ENCODE assay signal across 11 mouse cellular contexts in the genomic region with DNA sequence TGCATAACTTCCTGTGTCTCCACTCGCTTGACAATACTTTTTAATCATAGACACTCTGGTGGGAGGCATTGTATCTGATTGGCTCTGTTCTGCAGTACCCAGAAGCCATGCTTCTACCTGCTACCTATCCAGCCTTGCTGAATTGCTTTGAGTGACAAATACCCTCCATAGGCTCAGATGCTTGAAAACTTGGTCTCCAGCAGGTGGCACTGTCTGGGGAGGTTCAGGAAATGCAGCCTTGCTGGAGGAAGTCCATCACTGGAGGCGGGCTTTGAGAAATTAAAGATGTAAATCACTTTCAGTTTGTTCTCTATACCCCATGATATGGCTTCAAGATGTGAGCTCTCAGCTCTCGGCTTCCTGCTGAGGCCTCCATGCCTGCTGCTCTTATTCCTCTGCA. TPM values are rescaled to one million over a fixed set of nuclear protein-coding genes. Genes with fewer than 3 reads are reported as not detected.
DNase-seq lines count a peak whose midpoint lies in the region; ATAC-seq and TF ChIP-seq lines count a peak whose summit lies in the region.
"Had no signal": no experiment of that assay in that cellular context is flagged by ENCODE, and none has a peak within 500 bp of the region (broad histone marks: within the 10 kb centered on the region; RNA-seq: fewer than 3 reads in every experiment).

No protein-coding gene starts in this region.

- H3K4me2 ChIP-seq in liver, embryonic 14.5 days (ENCODE audit: low read depth), result no peak overlapping the region
- H3K4me2 ChIP-seq: embryonic facial prominence, embryonic 15.5 days; hindbrain, embryonic 15.5 days had no signal

- TF ChIP-seq EP300 in liver, embryonic 14.5 days (IDR thresholded peaks at IDR 0.05; ENCODE audit: low read depth), result no peak

- H3K4me3 ChIP-seq in gastrocnemius, adult 2 months, result peak overlapping the region; percentile 34; the same call in 1 of the 2 replicates
- no peak overlapping the region for H3K4me3 ChIP-seq in liver, embryonic 14.5 days (ENCODE audit: insufficient read depth in 1 of 2, low read depth in 2 of 2, low read length in 2 of 2)
- no peak overlapping the region for H3K4me3 ChIP-seq in E14TG2a.4 (replicated peaks; ENCODE audit: low read length)
- H3K4me3 ChIP-seq: embryonic facial prominence, embryonic 15.5 days; hindbrain, embryonic 15.5 days had no signal

- no peaks in the 10 kb centered on the region for H3K36me3 ChIP-seq in liver, embryonic 14.5 days (replicated peaks; ENCODE audit: control insufficient read depth, insufficient read depth, low read depth)
- H3K36me3 ChIP-seq in E14TG2a.4 (ENCODE audit: insufficient read depth, low read length), result no peaks in the 10 kb centered on the region
- H3K36me3 ChIP-seq: embryonic facial prominence, embryonic 15.5 days; hindbrain, embryonic 15.5 days had no signal

- ATAC-seq in liver, embryonic 14.5 days (ENCODE audit: insufficient read depth), result no peak

- H3K27ac ChIP-seq in gastrocnemius, adult 2 months, result no peak overlapping the region
- H3K27ac ChIP-seq in liver, embryonic 14.5 days, result no peak overlapping the region
- H3K27ac ChIP-seq: embryonic facial prominence, embryonic 15.5 days; hindbrain, embryonic 15.5 days; macrophage had no signal

- H3K4me1 ChIP-seq in liver, embryonic 14.5 days (replicated peaks; ENCODE audit: control insufficient read depth in 2 of 2, insufficient read depth in 2 of 2, low read length in 1 of 2), result peaks cover 0 to 2% of the 10 kb centered on the region in 2 experiments; a peak in 1 of 4 replicates
- H3K4me1 ChIP-seq in E14TG2a.4 (replicated peaks; ENCODE audit: low read depth, low read length), result peaks cover 21% of the 10 kb centered on the region

- DNase-seq in gastrocnemius, adult 2 months, result no peak
- DNase-seq in gastrocnemius, postnatal 36 days, result no peak
- no peak for DNase-seq in liver, embryonic 14.5 days (ENCODE audit: low read depth in 3 of 3, low spot score in 3 of 3)
- no peak for DNase-seq in liver
- DNase-seq in kidney, postnatal 14 days, result peak; percentile 17
- no peak for DNase-seq in Muller cell, postnatal 12 days (ENCODE audit: inconsistent ontology term)
- DNase-seq in cerebellum, postnatal 25 days, result no peak

- H3K9ac ChIP-seq in liver, embryonic 14.5 days (replicated peaks), result no peak overlapping the region
- H3K9ac ChIP-seq: embryonic facial prominence, embryonic 15.5 days; hindbrain, embryonic 15.5 days had no signal

- H3K9me3 ChIP-seq in liver, embryonic 14.5 days (ENCODE audit: control insufficient read depth, low read length), result no peaks in the 10 kb centered on the region
- H3K9me3 ChIP-seq in E14TG2a.4 (ENCODE audit: low read length), result peaks cover 6% of the 10 kb centered on the region
- H3K9me3 ChIP-seq: embryonic facial prominence, embryonic 15.5 days; hindbrain, embryonic 15.5 days had no signal

- intact Hi-C loops in gastrocnemius, adult 2 months (cut with DNase I), result no loop called here
- intact Hi-C loops in gastrocnemius, postnatal 36 days (cut with DNase I), result no loop called here

- 61% methylated on average over 3 of the region's 3 CpGs for WGBS in liver, embryonic 14.5 days (ENCODE audit: insufficient replicate concordance)

- H3K27me3 ChIP-seq in liver, embryonic 14.5 days (ENCODE audit: control insufficient read depth, insufficient read depth, low read length), result no peaks in the 10 kb centered on the region
- H3K27me3 ChIP-seq in E14TG2a.4 (ENCODE audit: insufficient read depth, low read length), result no peaks in the 10 kb centered on the region
- H3K27me3 ChIP-seq: embryonic facial prominence, embryonic 15.5 days; hindbrain, embryonic 15.5 days had no signal

- TF ChIP-seq CTCF in gastrocnemius, adult 2 months (IDR thresholded peaks at IDR 0.05), result peak; percentile 51
- TF ChIP-seq CTCF in liver, embryonic 14.5 days (IDR thresholded peaks at IDR 0.05; ENCODE audit: low read depth), result peak; percentile 24; the same call in 1 of the 2 replicates
- TF ChIP-seq CTCF in E14TG2a.4 (conservative IDR thresholded peaks at IDR 0.05; ENCODE audit: low read length), result peak; percentile 45

RNA-seq across cellular contexts. Expression of a gene that starts 48.1 kb away (rescaled TPM):
- total RNA-seq in gastrocnemius, adult 2 months (2021), result under 1 TPM; 0.48 to 0.56 TPM
- total RNA-seq in gastrocnemius, postnatal 36 days (2021), result 1 to 10 TPM in 1 of 2 experiments, under 1 TPM in 1; 0.96 to 1.2 TPM
- 0.57 and 0.76 TPM in 2 replicates for polyA plus RNA-seq in liver, embryonic 14.5 days (2012; rRNA removed)
- polyA plus RNA-seq in liver, embryonic 14.5 days (2014; fragmentation: Nextera tagmentation; extraction: Ambion mirVana), result 0.27 and 0.56 TPM in 2 replicates
